Mouse (Mus musculus): ENCODE data around the gene Ppp1r21. TPM values are rescaled to one million over a fixed set of nuclear protein-coding genes. Genes with fewer than 3 reads are reported as not detected.

Gene Ppp1r21
- polyA plus RNA-seq, 1 experiment from 2014 or later: 27.6 TPM

GRCm38 (mm10) chr17:88578522-88579242, 48.8 kb downstream of the Ppp1r21 start:
- no peak overlapping the region for H3K9ac ChIP-seq (ENCODE audit: low read depth, low read length)
- H3K36me3 ChIP-seq (ENCODE audit: insufficient read depth, low read length): peaks cover 44% of the 10 kb centered on the region
- TF ChIP-seq CTCF (IDR thresholded peaks at IDR 0.05; ENCODE audit: low read depth): no peak
- no peaks in the 10 kb centered on the region for H3K9me3 ChIP-seq (replicated peaks; ENCODE audit: low read length)
- DNase-seq (ENCODE audit: low spot score) (no peak), ATAC-seq (replicated peaks; ENCODE audit: low FRiP score, low read depth) (no peak)
- no peak overlapping the region for H3K4me3 ChIP-seq (replicated peaks; ENCODE audit: low read depth, low read length)
- H3K4me1 ChIP-seq (replicated peaks; ENCODE audit: insufficient read depth, low read length): no peaks in the 10 kb centered on the region
- WGBS: 81% methylated on average over 20 of the region's 20 CpGs
- no peak overlapping the region for H3K27ac ChIP-seq
- H3K4me2 ChIP-seq (ENCODE audit: low read length): no peak overlapping the region
- no peaks in the 10 kb centered on the region for H3K27me3 ChIP-seq (ENCODE audit: insufficient read depth, low read length)

GRCm38 (mm10) chr17:88580556-88580955, 50.6 kb downstream of the Ppp1r21 start:
- Histone ChIP-seq H3K36me3 (ENCODE audit: insufficient read depth, low read length) (peaks cover 53% of the 10 kb centered on the region), H3K27ac (no peak overlapping the region)

GRCm38 (mm10) chr17:88581511-88582021, 51.6 kb downstream of the Ppp1r21 start:
- TF ChIP-seq CTCF (IDR thresholded peaks at IDR 0.05; ENCODE audit: low read depth): no peak
- Histone ChIP-seq H3K9me3 (replicated peaks; ENCODE audit: low read length) (no peaks in the 10 kb centered on the region), H3K4me1 (replicated peaks; ENCODE audit: insufficient read depth, low read length) (no peaks in the 10 kb centered on the region), H3K4me3 (replicated peaks; ENCODE audit: low read depth, low read length) (no peak overlapping the region), H3K9ac (ENCODE audit: low read depth, low read length) (no peak overlapping the region), H3K36me3 (ENCODE audit: insufficient read depth, low read length) (peaks cover 44% of the 10 kb centered on the region), H3K27me3 (ENCODE audit: insufficient read depth, low read length) (no peaks in the 10 kb centered on the region), H3K27ac (no peak overlapping the region), H3K4me2 (ENCODE audit: low read length) (no peak overlapping the region)
- ATAC-seq (replicated peaks; ENCODE audit: low FRiP score, low read depth) (no peak), DNase-seq (ENCODE audit: low spot score) (no peak)
- 64% methylated on average over 6 of the region's 6 CpGs for WGBS

More at GRCm38 (mm10) chr17:88580556-88580955, 50.6 kb downstream of the Ppp1r21 start:
- H3K27me3 ChIP-seq (ENCODE audit: insufficient read depth, low read length): no peaks in the 10 kb centered on the region
- H3K4me1 ChIP-seq (replicated peaks; ENCODE audit: insufficient read depth, low read length): no peaks in the 10 kb centered on the region
- ATAC-seq (replicated peaks; ENCODE audit: low FRiP score, low read depth) (no peak; the same call in 1 of the 2 replicates), DNase-seq (ENCODE audit: low spot score) (peak; percentile 64)
- H3K9ac ChIP-seq (ENCODE audit: low read depth, low read length): no peak overlapping the region
- H3K4me3 ChIP-seq (replicated peaks; ENCODE audit: low read depth, low read length): no peak overlapping the region
- 58% methylated on average over 6 of the region's 6 CpGs for WGBS
- H3K9me3 ChIP-seq (replicated peaks; ENCODE audit: low read length): no peaks in the 10 kb centered on the region
- no peak for TF ChIP-seq CTCF (IDR thresholded peaks at IDR 0.05; ENCODE audit: low read depth)
- no peak overlapping the region for H3K4me2 ChIP-seq (ENCODE audit: low read length)

- peaks cover 34% of the 10 kb centered on the region for H3K36me3 ChIP-seq (ENCODE audit: insufficient read depth, low read length)
Observed at GRCm38 (mm10) chr17:88582999-88583398, 53.1 kb downstream of the Ppp1r21 start.

GRCm38 (mm10) chr17:88583411-88583810, 53.5 kb downstream of the Ppp1r21 start:
- no peak overlapping the region for H3K27ac ChIP-seq
- no peaks in the 10 kb centered on the region for H3K9me3 ChIP-seq (replicated peaks; ENCODE audit: low read length)
- H3K4me1 ChIP-seq (replicated peaks; ENCODE audit: insufficient read depth, low read length): no peaks in the 10 kb centered on the region
- no peak for DNase-seq (ENCODE audit: low spot score)
- H3K27me3 ChIP-seq (ENCODE audit: insufficient read depth, low read length): no peaks in the 10 kb centered on the region
- no peak overlapping the region for H3K4me3 ChIP-seq (replicated peaks; ENCODE audit: low read depth, low read length)
- TF ChIP-seq CTCF (IDR thresholded peaks at IDR 0.05; ENCODE audit: low read depth): no peak
- H3K36me3 ChIP-seq (ENCODE audit: insufficient read depth, low read length): peaks cover 32% of the 10 kb centered on the region
- 61% methylated on average over 8 of the region's 8 CpGs for WGBS
- no peak overlapping the region for H3K4me2 ChIP-seq (ENCODE audit: low read length)
- no peak for ATAC-seq (replicated peaks; ENCODE audit: low FRiP score, low read depth)
- no peak overlapping the region for H3K9ac ChIP-seq (ENCODE audit: low read depth, low read length)

More at GRCm38 (mm10) chr17:88582999-88583398, 53.1 kb downstream of the Ppp1r21 start:
- no peak overlapping the region for H3K4me2 ChIP-seq (ENCODE audit: low read length)
- no peaks in the 10 kb centered on the region for H3K9me3 ChIP-seq (replicated peaks; ENCODE audit: low read length)
- H3K27ac ChIP-seq: no peak overlapping the region
- no peak overlapping the region for H3K9ac ChIP-seq (ENCODE audit: low read depth, low read length)
- no peak overlapping the region for H3K4me3 ChIP-seq (replicated peaks; ENCODE audit: low read depth, low read length)
- TF ChIP-seq CTCF (IDR thresholded peaks at IDR 0.05; ENCODE audit: low read depth): no peak
- no peaks in the 10 kb centered on the region for H3K4me1 ChIP-seq (replicated peaks; ENCODE audit: insufficient read depth, low read length)
- no peaks in the 10 kb centered on the region for H3K27me3 ChIP-seq (ENCODE audit: insufficient read depth, low read length)
- 83% methylated on average over 11 of the region's 11 CpGs for WGBS
- DNase-seq (ENCODE audit: low spot score) (no peak), ATAC-seq (replicated peaks; ENCODE audit: low FRiP score, low read depth) (no peak)

GRCm38 (mm10) chr17:88587371-88587770, 57.5 kb downstream of the Ppp1r21 start:
- WGBS: 84% methylated on average over 15 of the region's 15 CpGs
- no peak for TF ChIP-seq CTCF (IDR thresholded peaks at IDR 0.05; ENCODE audit: low read depth)
- DNase-seq (ENCODE audit: low spot score) (no peak), ATAC-seq (replicated peaks; ENCODE audit: low FRiP score, low read depth) (no peak)
- Histone ChIP-seq H3K4me3 (replicated peaks; ENCODE audit: low read depth, low read length) (no peak overlapping the region), H3K36me3 (ENCODE audit: insufficient read depth, low read length) (peaks cover 15% of the 10 kb centered on the region), H3K4me2 (ENCODE audit: low read length) (no peak overlapping the region), H3K9ac (ENCODE audit: low read depth, low read length) (no peak overlapping the region), H3K9me3 (replicated peaks; ENCODE audit: low read length) (no peaks in the 10 kb centered on the region), H3K27me3 (ENCODE audit: insufficient read depth, low read length) (no peaks in the 10 kb centered on the region), H3K4me1 (replicated peaks; ENCODE audit: insufficient read depth, low read length) (no peaks in the 10 kb centered on the region), H3K27ac (no peak overlapping the region)

All from kidney, postnatal 0 days (tissue).